Mouse (Mus musculus) fibroblast of lung, adult 2 months (primary cell): Measurements from ENCODE around the gene Tnrc18.
A peak's percentile ranks its signal among the peaks of the same experiment; 100 is the strongest.

ENCODE experiments used
- DNase-seq: peaks from one replicate; pipeline ENCODE4 v3.0.0-alpha.2; 2011; ENCODE audit warnings: low read depth

Tnrc18 gene

DNA sequence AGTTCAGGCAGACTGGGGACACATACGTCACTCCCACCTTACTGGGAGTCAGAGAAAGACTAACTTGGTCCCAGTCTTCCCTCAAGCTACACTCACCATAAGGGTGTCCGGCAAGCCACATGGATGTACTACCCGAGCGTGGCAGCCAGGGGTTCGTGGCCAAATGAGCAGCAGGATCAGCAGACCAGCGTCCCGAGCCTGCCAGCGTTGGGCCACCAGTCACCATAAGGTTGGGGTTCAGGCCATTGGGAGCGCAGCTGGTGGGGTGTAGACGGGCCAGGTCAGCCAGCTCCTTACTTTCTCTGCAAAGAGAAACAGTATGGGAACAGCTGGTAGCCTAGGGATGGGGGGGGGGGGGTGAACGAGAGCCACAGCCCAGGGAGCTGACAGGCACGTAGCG is 41.4 kb downstream of the Tnrc18 start:
- DNase-seq, result no peak

DNA sequence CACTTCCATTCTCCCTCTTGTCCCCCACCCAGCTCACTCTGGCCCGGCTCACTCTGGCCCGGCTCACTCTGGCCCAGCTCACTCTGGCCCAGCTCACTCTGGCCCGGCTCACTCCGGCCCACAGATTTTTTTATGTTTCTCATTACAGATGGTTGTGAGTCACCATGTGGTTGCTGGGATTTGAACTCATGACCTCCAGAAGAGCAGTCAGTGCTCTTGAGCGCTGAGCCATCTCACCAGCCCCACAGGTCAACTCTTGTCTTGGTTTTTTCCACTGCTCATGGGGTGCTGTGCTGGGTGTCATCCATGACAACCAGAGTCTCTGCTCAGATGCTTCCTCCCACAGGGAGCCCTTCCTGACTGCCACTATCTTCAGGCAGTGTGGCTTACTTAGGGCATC is 42.7 kb downstream of the Tnrc18 start:
- DNase-seq, result no peak

GRCm38 (mm10) chr5:142771964-142772363 is 45.5 kb downstream of the Tnrc18 start:
- DNase-seq, result no peak

GRCm38 (mm10) chr5:142771034-142771433 is 46.4 kb downstream of the Tnrc18 start:
- no peak for DNase-seq

DNA sequence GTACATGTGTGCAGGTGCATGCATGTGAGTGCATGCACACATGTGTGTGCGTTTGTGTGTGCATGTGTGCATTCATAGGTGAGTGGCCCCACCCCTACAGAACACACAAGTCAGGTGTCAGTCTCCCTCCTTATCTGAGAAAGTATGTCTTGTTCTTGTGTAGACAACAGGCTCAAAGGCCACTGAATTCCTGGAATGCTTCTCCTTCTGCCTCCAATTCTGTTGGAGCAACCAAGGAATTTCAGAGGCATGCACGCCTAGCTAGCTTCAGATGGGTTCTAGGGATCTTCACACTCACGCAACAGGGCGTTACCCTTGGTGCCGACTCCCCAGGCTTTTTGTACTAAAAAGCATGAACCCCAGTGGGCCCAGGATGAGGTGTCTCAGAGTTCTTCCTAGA is 47.8 kb downstream of the Tnrc18 start:
- DNase-seq, result no peak

DNA sequence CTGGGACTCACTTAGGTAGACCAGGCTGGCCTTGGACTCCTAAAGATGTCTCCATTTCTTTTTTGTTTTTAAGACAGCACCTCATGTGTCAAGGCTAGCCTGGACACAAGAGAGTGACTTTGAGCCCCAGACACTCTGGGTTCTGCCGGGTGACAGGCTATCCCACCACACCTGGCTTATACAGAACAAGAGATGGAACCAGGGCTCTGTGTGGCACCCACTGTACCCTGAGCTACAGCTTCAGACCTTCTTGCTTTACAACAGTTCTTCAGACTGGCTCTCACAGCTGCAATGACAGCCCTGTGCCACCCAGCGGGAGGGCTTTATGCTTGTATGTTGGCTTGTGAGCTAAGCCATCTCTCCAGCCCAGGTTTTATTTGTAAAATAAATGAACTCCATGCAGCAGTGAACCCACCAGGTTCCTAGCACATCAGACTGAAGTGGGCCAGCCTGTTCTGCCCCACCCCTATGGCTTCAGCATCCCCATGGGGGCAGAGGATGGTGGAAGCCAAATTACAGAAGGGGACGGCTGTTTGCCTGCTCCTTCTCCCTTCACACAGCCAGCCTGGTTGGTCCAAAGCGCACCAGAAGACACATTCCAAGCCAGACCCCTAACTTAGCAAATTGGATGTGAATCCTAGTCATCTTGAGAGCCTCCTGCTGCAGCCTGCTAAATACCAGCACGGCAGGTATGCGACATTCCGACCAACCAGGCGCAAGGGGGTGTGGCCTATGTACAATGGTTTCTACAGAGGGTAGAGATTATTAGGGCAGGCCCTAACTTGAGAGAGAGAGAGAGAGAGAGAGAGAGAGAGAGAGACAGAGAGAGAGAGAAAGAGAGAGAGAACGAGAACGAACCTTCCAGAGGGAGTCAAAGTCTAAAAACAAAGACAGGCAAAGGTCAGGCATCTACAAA is 48.9 kb downstream of the Tnrc18 start:
- DNase-seq, result no peak

GRCm38 (mm10) chr5:142767937-142768336 is 49.5 kb downstream of the Tnrc18 start:
- peak; percentile 52 for DNase-seq

- DNase-seq, result no peak
Observed at GRCm38 (mm10) chr5:142766708-142767107, 50.8 kb downstream of the Tnrc18 start.

- no peak for DNase-seq
Observed at GRCm38 (mm10) chr5:142764889-142765288, 52.6 kb downstream of the Tnrc18 start.

- DNase-seq, result no peak
Observed at GRCm38 (mm10) chr5:142764306-142764705, 53.2 kb downstream of the Tnrc18 start.

DNA sequence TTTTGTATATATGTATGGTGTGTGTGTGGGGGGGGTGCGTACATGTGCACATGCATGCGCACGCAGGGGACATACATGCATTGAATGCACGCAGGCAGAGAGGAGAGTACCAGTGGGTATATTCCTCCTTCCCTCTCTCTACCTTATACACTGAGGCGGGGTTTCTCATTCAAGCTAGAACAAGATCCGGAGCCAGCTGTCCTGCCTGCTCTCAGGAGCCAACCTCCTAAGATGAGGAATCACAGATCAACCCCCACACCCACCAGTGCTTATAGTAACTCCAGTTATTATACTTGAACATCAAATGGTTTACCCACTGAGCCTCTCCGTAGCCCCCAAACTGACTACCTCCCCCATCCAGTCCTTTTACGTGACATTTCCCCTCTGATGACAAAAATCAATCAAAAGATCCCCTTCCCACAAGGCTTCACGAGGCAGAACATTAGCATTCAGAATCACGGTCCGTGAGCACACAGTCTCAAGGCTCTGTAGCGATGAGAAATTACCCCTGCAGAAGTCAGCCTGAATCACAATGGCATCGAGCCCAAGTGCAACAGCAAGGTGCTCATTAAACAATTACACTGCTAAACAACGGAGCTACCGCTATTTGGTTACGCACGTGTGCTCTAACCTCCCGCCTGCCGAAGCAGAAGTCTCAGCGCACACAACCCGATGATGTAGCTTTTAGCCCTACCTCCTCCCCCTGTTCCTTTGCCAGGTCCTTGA is 55.2 kb downstream of the Tnrc18 start:
- no peak for DNase-seq

- DNase-seq, result no peak
Observed at GRCm38 (mm10) chr5:142761326-142761983, 56.0 kb downstream of the Tnrc18 start.

DNA sequence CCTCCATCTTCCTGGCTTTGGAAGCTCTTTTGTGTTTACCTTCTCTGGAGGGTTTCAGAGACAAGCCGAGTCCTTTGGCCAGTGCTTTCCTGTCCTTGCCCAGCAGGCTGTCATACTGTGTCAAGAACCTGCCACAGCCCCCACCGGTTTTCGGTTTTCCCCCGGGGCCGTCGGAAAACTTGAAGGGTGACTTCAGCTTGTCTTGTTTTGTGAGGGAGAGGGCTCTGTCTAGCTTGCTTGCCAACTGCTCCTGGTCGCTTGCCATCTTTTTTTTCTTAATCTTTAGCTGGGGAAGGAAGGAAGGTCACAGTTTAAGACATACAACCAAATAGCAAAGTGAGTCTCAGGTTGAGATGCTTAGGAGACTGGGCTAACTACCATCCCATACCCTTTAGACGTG is 57.7 kb downstream of the Tnrc18 start:
- DNase-seq, result no peak

DNA sequence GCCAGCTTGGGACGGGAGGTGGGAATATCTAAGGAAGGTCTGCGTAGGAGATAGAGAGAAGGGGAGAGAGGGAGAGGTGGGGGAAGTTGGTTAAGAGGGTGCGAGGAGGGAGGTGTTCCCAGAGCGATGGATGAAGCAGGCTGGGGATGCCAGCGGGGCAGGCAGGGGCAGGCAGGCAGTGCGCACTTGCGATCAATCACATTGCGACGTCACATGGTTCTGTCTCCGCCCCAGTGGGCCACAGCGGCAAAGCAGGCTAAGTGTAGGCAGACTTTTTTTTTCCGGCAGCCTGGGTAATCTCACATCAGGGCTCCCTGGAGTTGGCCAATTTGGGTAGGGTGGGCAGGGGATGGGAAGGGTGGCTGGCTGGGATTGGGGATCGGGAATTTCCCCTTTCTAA is 65.2 kb downstream of the Tnrc18 start:
- no peak for DNase-seq

DNA sequence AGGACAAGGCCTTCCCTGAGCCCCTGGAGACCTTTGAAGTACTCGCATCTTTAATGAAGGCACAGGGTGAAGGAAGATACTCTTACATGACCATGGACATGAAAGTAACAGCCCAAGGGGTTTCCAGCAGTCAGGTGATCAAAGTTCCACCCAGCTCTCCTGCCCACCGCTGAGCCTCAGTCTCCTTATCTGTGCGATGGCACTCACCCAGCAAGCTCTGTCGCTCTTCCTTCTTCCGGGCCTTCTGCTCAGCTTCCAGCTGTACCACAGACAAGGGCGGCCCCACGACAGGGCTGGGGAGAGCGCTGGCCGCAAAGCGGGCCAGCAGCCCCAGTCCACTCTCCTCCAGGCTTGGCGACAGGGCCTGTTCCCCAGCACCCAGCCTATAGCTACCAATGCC is 67.3 kb downstream of the Tnrc18 start:
- DNase-seq, result no peak

- no peak for DNase-seq
Observed at GRCm38 (mm10) chr5:142747026-142747629, 70.3 kb downstream of the Tnrc18 start.

- no peak for DNase-seq
Observed at GRCm38 (mm10) chr5:142739941-142740340, 77.5 kb downstream of the Tnrc18 start.

- no peak for DNase-seq
Observed at GRCm38 (mm10) chr5:142731916-142732315, 85.5 kb downstream of the Tnrc18 start.

DNA sequence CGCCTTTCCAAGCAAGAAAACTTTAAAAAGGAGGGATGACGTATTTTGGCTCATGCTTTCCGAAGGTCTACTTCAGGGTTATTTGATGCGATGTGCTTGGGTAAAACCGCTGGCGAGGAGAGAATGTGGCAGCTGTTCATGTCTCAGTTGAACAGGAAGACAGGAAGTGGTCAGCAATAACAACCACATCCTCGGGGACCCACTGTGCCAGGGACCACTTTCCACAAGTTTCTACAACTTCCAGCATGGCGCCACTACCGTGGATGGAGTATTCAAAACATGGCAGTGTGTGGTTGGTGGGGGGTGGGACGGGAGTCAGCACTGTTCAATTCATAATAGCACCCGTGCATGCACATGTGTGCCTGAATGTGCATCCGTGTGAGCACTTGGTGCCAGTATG is 87.2 kb downstream of the Tnrc18 start:
- DNase-seq, result no peak

DNA sequence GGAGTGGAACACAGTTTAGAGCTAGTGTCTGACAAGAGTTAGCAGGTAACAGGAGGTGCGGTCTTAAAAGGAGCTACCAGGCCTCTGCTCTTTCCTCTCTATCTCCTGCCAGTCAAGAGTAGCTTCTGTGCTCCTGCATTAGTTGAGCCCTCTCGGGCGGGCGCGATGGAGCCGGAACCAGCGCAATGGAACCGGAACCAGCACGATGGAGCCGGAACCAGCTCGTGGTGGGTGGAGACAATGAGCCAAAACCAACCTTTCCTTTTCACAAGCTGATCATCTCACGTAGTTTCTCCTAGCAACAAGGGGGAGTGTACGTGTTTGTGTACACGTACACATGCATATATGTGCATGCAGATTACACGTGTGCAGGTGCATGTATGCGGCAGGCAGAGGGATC is 89.2 kb downstream of the Tnrc18 start:
- DNase-seq, result no peak

- no peak for DNase-seq
Observed at GRCm38 (mm10) chr5:142726748-142727147, 90.7 kb downstream of the Tnrc18 start.

DNA sequence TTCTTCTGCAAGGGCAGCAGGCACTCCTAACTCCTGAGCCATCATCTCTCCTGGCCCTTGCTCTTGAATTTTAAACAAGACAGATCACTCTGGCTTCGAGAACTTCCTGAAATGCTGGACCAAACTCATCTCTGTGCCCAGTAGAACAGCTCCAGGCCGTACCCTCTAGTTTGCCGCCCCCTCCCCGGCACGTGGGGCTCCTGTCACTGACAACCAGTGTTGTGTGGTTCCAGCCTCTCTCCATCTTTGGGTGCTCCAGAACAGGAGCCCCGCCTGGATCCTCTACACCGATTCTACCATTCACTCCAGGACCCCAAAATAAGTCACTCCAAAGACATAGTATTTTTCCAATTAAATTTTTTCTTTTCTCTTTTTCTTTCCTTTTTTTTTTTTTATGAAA is 93.2 kb downstream of the Tnrc18 start:
- no peak for DNase-seq
